Mouse (Mus musculus) embryo, embryonic 10.5 days (tissue): ENCODE data around the gene Gjd3.
A peak's percentile ranks its signal among the peaks of the same experiment; 100 is the strongest.

Experiments used
- DNase-seq: peaks from one replicate; pipeline ENCODE4 v3.0.0-alpha.2; 2015; ENCODE audit warnings: low spot score

Gjd3 gene

GRCm38 (mm10) chr11:98981289-98981996 lies 1.4 kb downstream of the Gjd3 start:
- no peak for DNase-seq

- DNase-seq, result no peak
Observed at GRCm38 (mm10) chr11:98979356-98979755, 3.5 kb downstream of the Gjd3 start.

- no peak for DNase-seq
Observed at GRCm38 (mm10) chr11:98978526-98979148, 4.2 kb downstream of the Gjd3 start.

- peak; percentile 90 for DNase-seq
Observed at GRCm38 (mm10) chr11:98974871-98975719, 7.7 kb downstream of the Gjd3 start.

GRCm38 (mm10) chr11:98974213-98974612 lies 8.6 kb downstream of the Gjd3 start:
- no peak for DNase-seq

- no peak for DNase-seq
Observed at GRCm38 (mm10) chr11:98973584-98973983, 9.2 kb downstream of the Gjd3 start.

GRCm38 (mm10) chr11:98972801-98973360 lies 9.9 kb downstream of the Gjd3 start:
- DNase-seq, result no peak

GRCm38 (mm10) chr11:98972215-98972614 lies 10.6 kb downstream of the Gjd3 start:
- peak; percentile 87 for DNase-seq

GRCm38 (mm10) chr11:98971316-98972031 lies 11.3 kb downstream of the Gjd3 start:
- DNase-seq, result no peak

- no peak for DNase-seq
Observed at GRCm38 (mm10) chr11:98970191-98970925, 12.5 kb downstream of the Gjd3 start.

GRCm38 (mm10) chr11:98969496-98969927 lies 13.3 kb downstream of the Gjd3 start:
- no peak for DNase-seq

- peak; percentile 93 for DNase-seq
Observed at GRCm38 (mm10) chr11:98968716-98969495, 13.9 kb downstream of the Gjd3 start.

GRCm38 (mm10) chr11:98968079-98968478 lies 14.7 kb downstream of the Gjd3 start:
- DNase-seq, result no peak

- DNase-seq, result peak; percentile 70
Observed at GRCm38 (mm10) chr11:98966499-98967141, 16.2 kb downstream of the Gjd3 start.

GRCm38 (mm10) chr11:98965416-98966077 lies 17.3 kb downstream of the Gjd3 start:
- peak; percentile 58 for DNase-seq

- DNase-seq, result no peak
Observed at GRCm38 (mm10) chr11:98964616-98965415, 18.0 kb downstream of the Gjd3 start.

- DNase-seq, result no peak
Observed at GRCm38 (mm10) chr11:98964201-98964615, 18.6 kb downstream of the Gjd3 start.
